Mouse (Mus musculus) 416B (cell line): ENCODE measurements at regions not wholly inside any gene's neighbourhood (a gene's known extent, or its start where the extent isn't known, plus 50 kb on each side); places are given as distances from the start of the nearest gene placed in this dataset.

Source experiments
- DNase-seq: peaks from one replicate; pipeline ENCODE4 v3.0.0; 2011; ENCODE audit warnings: low read depth

DNA sequence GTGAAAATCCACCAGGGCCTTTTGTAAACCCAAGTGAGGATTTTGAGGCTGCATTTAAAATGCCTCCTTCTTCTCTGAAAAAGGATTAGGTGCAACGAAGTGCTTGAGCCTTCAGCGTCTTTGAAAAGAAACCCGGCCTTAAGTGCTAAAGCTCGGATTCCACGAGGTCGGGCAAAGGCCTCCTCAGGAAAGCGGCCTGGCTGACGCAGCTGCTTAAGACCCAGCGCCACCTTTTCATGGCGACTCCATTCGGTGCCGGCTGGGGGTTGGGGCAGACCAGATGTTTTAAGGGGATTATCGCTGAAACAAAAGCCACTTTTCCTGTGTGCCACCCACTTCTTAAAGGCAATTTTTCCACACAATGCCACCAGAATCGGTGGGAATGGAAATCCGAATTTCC, 61.6 kb upstream of the 4932438H23Rik start:
- no peak for DNase-seq

DNA sequence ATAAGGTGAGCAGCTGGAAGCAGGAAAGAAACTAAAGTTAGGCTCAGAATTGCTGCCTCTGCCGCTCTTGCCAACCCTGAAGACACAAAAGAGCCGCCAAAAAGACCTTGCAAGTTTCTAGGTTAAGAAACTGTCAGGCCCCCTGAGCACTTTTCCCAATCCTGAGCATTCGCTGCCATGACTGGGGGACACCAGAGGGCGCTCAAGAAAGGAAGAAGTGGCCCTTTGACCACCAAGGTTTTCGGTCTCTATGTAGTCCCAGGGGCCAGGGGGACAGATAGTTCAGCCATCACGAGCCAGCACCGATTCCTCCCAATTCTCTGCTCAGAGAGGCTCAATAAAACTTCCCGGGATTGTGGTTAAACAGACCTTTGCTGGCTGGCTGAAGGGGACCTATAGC, 64.6 kb upstream of the Olig2 start:
- peak; percentile 31 for DNase-seq

GRCm38 (mm10) chr16:91161616-91162015, 63.6 kb upstream of the Olig2 start:
- peak; percentile 16 for DNase-seq

- no peak for DNase-seq
Observed at GRCm38 (mm10) chr16:91162381-91162780, 62.9 kb upstream of the Olig2 start.

- DNase-seq: no peak
Observed at GRCm38 (mm10) chr16:91165906-91166305, 59.4 kb upstream of the Olig2 start.

DNA sequence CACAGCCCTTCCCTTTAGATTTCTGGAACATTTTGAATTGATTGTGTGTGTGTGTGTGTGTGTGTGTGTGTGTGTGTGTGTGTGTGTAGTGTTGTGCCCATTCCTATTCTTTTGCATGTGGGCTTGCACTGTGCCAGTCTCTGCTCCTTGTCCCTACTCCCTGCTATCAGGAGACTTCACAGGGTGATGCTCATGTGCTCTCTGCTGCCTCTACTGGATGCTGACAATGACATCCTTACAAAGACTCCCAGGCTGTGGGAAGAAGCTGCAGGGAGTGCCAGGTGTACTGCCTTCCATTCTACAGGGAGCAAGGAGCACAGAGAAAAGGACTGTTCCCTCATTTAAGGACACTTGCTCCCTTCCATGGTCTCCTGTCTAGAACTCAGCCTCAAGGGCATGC, 58.4 kb upstream of the Olig2 start:
- peak; percentile 56 for DNase-seq

- no peak for DNase-seq
Observed at GRCm38 (mm10) chr16:91168398-91168797, 56.9 kb upstream of the Olig2 start.

GRCm38 (mm10) chr16:91169829-91170228, 55.4 kb upstream of the Olig2 start:
- no peak for DNase-seq

DNA sequence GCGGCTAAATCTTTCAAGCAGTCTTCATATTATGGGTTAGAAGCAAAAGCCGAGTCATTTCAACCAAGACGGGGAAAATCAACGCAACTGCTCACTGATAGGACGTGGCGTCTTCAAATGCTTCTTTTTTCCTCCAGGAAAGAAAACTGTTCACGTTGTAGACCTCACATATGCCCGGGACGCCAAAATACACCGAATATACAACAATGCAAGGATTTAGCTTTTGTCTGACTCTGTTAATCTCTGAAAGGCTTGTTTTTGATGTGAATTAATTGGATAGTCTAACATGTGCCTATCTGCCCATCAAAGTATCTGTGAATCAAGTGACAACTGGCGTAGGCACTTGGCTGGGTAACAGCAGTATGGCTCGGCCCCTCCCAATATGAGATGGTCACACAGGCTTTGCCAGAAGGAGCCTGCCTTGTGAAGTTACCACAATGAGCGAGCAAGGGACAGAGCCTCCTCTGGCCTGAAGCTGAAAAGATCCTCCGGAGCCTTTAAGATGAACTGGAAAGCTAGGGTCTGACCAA, 53.3 kb upstream of the Olig2 start:
- DNase-seq: no peak

- DNase-seq: no peak
Observed at GRCm38 (mm10) chr16:91172510-91172909, 52.7 kb upstream of the Olig2 start.

- DNase-seq: no peak
Observed at GRCm38 (mm10) chr16:91173241-91173640, 52.0 kb upstream of the Olig2 start.

DNA sequence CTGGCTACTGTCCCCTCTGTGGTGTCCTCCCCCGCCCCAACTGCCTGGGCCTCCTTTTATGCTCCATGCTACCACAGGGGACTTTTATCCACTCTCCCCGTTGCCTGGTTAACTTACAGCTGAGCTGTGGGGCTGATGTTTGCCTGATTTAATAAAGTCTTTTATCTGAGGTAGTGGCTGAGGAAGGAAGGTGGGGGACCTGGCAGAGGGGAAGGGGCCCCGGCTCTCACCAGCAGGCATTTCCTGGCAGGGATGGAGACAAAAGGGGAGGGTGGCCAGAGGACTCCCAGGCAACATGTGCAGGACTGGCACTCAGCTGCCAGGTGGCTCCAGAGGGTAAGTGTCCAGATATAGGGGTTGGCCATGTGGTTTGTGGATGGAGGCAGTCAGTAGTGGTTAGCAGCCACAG, 51.4 kb upstream of the Olig2 start:
- peak; percentile 16 for DNase-seq

- DNase-seq: no peak
Observed at GRCm38 (mm10) chr16:91174401-91174800, 50.9 kb upstream of the Olig2 start.
